Mouse (Mus musculus) c-Kit-positive CD71-positive TER-119-positive erythroid progenitor cells, embryonic 14.5 days (primary cell): ENCODE measurements at regions not wholly inside any gene's neighbourhood (a gene's known extent, or its start where the extent isn't known, plus 50 kb on each side); places are given as distances from the start of the nearest gene placed in this dataset.
"Not testable (repeated sequence)": the region's sequence is repeated elsewhere in the genome, so short reads cannot be mapped to it uniquely, and the experiment has no call there.

Experiments used
- DNase-seq: peaks from one replicate; pipeline ENCODE4 v3.0.0-alpha.2; 2013; ENCODE audit warnings: low spot score

DNA sequence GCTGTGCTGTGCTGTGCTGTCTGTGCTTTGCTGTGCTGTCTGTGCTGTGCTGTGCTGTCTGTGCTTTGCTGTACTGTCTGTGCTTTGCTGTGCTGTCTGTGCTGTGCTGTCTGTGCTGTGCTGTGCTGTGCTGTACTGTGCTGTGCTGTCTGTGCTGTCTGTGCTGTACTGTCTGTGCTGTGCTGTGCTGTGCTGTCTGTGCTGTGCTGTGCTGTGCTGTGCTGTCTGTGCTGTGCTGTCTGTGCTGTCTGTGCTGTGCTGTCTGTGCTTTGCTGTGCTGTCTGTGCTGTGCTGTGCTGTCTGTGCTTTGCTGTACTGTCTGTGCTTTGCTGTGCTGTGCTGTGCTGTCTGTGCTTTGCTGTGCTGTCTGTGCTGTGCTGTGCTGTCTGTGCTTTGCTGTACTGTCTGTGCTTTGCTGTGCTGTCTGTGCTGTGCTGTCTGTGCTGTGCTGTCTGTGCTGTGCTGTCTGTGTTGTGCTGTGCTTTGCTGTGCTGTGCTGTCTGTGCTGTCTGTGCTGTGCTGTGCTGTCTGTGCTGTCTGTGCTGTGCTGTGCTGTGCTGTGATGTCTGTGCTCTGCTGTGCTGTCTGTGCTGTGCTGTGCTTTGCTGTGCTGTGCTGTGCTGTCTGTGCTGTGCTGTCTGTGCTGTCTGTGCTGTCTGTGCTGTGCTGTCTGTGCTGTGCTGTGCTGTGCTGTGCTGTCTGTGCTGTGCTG is 197.5 kb downstream of the Tcp10c start:
- not testable (repeated sequence) for DNase-seq

GRCm38 (mm10) chr17:13552840-13553239 is 198.5 kb downstream of the Tcp10c start:
- DNase-seq, result not testable (repeated sequence)

- DNase-seq, result not testable (repeated sequence)
These were observed 201.1 kb downstream of the Tcp10c start for GRCm38 (mm10) chr17:13555311-13556059.

DNA sequence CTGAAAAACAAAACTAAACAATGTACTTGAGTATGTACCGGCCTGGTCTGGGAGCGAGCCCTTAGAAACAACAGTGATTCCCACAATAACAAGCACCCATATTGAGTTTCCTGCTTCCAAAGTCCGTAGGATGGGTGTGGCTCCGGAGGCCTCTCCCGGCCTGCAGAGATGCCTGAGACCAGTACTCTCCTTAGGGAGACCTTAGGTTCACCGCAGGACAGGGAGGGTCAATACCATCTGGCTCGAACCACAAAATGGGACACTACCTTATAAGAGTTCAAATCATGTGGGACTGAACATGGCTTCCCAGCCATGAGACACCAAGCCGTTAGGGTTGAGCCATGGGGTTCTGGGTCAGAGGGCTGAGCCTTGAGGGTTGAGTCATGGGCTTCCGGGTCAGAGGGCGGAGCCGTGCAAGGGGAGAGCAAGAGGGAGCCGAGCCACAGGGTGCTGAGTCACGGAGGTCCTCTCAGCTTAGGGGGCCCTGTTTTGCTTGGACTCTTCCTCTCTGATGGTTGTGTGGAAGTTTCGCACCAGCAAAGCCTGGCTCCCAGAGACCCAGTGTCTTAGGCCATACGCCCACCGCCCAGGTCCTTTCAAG is 201.8 kb downstream of the Tcp10c start:
- not testable (repeated sequence) for DNase-seq

- no peak for DNase-seq
These were observed 201.5 kb upstream of the Afdn start for GRCm38 (mm10) chr17:13558863-13559262.

- no peak for DNase-seq
These were observed 199.0 kb upstream of the Afdn start for GRCm38 (mm10) chr17:13561342-13561741.

GRCm38 (mm10) chr17:13562974-13563373 is 197.4 kb upstream of the Afdn start:
- DNase-seq, result no peak

GRCm38 (mm10) chr17:13564800-13565199 is 195.5 kb upstream of the Afdn start:
- no peak for DNase-seq

GRCm38 (mm10) chr17:13566680-13567079 is 193.7 kb upstream of the Afdn start:
- no peak for DNase-seq

GRCm38 (mm10) chr17:13567183-13567582 is 193.2 kb upstream of the Afdn start:
- DNase-seq, result no peak

DNA sequence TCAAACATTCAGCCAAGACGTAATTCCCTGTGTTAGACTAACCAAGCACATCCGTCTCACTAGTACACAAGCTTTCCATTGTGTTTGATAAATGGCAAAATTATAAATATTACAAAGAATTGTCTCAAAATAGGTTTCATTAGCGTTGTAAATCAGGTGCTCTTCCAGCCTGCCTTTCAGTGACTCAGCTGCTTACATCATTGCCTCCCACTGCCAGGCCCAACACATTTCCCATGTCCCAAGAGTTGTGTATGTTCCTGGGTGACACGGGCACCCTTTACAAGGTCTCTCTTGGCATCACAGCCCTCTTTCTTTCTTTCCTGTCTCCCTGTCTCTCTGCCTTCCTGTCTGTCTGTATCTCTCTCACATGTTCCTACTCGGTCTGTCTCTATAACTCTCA is 189.5 kb upstream of the Afdn start:
- no peak for DNase-seq

DNA sequence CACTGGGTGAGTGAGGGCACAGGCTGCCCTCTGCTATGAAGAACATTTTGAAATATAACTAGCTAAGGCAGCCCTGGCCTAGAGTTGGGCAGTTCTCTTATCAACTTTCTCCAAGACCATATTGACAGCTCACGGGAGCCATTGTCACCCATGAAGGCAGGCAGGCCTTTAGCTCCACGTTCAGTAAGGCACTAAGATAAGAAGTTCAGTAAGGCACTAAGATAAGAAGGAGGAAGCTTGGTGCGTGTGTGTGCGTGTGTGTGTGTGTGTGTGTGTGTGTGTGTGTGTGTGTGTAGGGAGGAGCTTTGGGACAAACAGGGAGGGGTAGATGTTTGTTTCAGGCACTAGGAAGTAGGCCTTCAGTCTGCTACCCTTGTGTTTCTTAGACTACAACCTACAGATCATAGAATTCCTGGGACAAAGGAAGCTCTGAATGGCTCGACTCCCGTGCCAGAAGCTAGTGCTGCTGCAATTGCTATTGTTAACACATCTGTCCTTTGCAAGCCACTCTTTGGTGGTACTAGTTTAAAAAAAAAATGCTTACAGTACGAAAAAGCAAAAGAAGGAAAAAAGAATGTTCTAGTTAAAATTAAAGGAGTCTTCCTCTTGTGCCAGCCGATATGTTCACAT is 188.0 kb upstream of the Afdn start:
- no peak for DNase-seq

- DNase-seq, result no peak
These were observed 187.3 kb upstream of the Afdn start for GRCm38 (mm10) chr17:13573036-13573435.

- DNase-seq, result no peak
These were observed 186.2 kb upstream of the Afdn start for GRCm38 (mm10) chr17:13574122-13574521.

DNA sequence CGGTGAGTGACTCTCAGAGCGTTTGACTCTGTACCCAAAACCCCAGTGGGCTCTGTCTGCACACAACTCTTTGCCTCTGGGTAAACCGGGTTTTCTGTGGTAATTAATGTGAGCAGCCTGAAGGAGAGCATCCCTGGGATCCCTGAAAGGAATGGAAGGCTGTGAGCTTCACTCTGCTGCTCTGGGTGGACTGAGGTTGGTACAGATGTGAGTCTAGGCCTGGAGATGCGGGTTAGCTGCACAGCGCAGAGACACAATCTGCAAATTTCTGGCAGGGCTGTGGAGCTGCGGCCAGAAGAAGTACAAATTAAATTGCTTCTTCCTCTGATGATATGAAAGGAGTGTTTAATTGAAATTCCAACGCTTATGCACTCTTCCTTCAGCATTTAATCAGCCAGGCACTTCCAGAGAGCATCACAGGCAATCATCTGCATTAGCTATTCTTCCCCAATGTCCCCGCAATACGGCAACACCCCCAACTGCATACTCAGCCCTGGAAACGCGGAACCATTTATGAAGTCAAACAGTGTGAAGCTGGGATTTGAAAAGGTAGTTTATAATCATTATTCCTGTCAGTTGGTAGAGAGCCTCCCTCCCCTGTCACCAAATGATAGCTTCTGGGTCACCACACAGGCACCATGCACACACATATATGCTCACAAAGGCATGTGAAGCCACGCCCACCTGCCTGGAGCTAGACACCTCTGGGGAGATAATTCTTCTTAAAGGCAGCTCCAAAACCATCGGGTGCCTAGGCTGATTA is 185.5 kb upstream of the Afdn start:
- DNase-seq, result no peak

- DNase-seq, result no peak
These were observed 182.5 kb upstream of the Afdn start for GRCm38 (mm10) chr17:13577798-13578197.

GRCm38 (mm10) chr17:13581214-13581920 is 179.0 kb upstream of the Afdn start:
- no peak for DNase-seq

DNA sequence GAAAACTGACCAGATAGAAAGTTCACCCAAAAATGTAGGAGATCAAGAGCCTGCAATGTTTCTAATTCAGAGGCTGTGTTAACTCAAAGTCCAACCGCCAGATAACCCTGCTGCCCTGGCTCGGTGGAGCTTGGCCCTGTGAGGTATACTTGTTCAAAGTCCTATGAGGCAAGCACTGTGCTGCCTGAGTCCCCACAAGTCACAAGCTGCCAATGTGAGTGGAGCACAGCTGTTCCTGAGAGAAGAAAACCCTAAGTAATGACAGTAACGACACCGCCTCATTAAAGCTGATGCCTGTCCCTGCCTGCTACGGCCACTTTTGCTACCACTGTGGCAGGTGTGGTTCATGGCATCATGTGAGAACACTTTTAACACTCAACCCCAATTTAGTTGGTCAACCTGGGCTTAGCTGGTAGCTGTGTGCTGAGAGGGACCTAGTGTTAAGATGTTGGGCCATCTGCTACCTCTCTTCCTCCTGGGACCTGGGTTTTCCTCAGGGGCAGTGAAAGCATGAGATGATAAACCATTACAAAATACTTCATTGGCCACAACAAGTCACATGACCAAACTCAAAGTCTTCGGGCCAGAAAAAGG is 178.2 kb upstream of the Afdn start:
- no peak for DNase-seq

- no peak for DNase-seq
These were observed 176.7 kb upstream of the Afdn start for GRCm38 (mm10) chr17:13583475-13584233.

DNA sequence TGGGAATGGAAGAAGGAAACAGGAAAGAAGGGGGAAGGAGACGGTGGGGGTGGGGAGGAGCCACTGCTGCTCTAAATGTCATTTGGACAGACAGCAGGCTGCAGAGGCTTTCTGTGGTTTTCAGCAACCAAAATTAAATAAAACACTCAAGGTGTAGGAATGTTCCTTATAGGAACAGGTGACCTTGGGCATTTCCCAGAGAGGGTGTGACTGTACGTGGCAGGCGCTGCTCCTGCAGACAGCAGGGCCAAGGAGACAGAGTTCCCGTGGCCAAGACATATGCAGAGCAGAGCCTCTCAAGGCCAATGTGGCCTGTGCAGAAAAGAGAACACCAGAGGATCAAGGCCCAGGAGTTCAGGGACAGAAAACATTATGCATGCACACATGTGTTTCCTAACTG is 175.9 kb upstream of the Afdn start:
- DNase-seq, result no peak
